Mouse (Mus musculus) MEL (cell line): ENCODE data around the gene Plcg2. TPM values are rescaled to one million over a fixed set of nuclear protein-coding genes. Genes with fewer than 3 reads are reported as not detected.

Source experiments
- DNase-seq: peaks from one replicate; pipeline ENCODE4 v3.0.0; 2011; ENCODE audit warnings: low read depth, low spot score
- H3K27ac ChIP-seq: 2 replicates; pipeline ENCODE4 v1.5.1; 2012; ENCODE audit warnings: low read depth, mild to moderate bottlenecking, control low read depth, low read length, moderate library complexity; ENCODE audit not compliant: control insufficient read depth
- H3K27me3 ChIP-seq, 2 experiments: fragments of 150-350 bp in 1 of 2; sonication (generic) in 1 of 2; 2 replicates each; pipeline ENCODE4 v1.6.1; 2012; ENCODE audit warnings: low read length in 2 of 2, mild to moderate bottlenecking in 2 of 2, improper control_type of control experiment in 1 of 2, moderate library complexity in 1 of 2; ENCODE audit not compliant: insufficient read depth in 2 of 2, control insufficient read depth in 1 of 2
- H3K36me3 ChIP-seq, 2 experiments: 2 replicates each; pipeline ENCODE4 v1.6.1; 2012 to 2014; ENCODE audit warnings: low read length in 2 of 2, improper control_type of control experiment in 1 of 2, inconsistent platforms in 1 of 2, mild to moderate bottlenecking in 1 of 2; ENCODE audit not compliant: insufficient read depth in 2 of 2, control insufficient read depth in 1 of 2
- H3K4me1 ChIP-seq, 2 experiments: fragments of 150-350 bp in 1 of 2; sonication (generic) in 1 of 2; 2 replicates each; pipeline ENCODE4 v1.6.1; 2012; ENCODE audit warnings: low read length in 2 of 2, improper control_type of control experiment in 1 of 2, mild to moderate bottlenecking in 1 of 2; ENCODE audit not compliant: insufficient read depth in 2 of 2, control insufficient read depth in 1 of 2
- H3K4me3 ChIP-seq, 2 experiments: fragments of 150-350 bp in 1 of 2; sonication (generic) in 1 of 2; 2 replicates each; pipeline ENCODE4 v1.5.1; 2012; ENCODE audit warnings: low read depth in 2 of 2, low read length in 2 of 2, mild to moderate bottlenecking in 2 of 2, moderate library complexity in 2 of 2, control low read depth in 1 of 2, improper control_type of control experiment in 1 of 2; ENCODE audit not compliant: control insufficient read depth in 1 of 2, insufficient read depth in 1 of 2
- H3K79me2 ChIP-seq: 2 replicates; pipeline ENCODE4 v1.6.1; 2012; ENCODE audit warnings: mild to moderate bottlenecking, low read length, moderate library complexity; ENCODE audit not compliant: control insufficient read depth, poor library complexity, insufficient read depth
- H3K9ac ChIP-seq: 2 replicates; pipeline ENCODE4 v1.6.1; 2012; ENCODE audit warnings: low read depth, mild to moderate bottlenecking, control low read depth, low read length, moderate library complexity; ENCODE audit not compliant: control insufficient read depth, poor library complexity, severe bottlenecking
- H3K9me3 ChIP-seq: fragments of 150-350 bp; sonication (generic); replicated peaks from 2 replicates; pipeline ENCODE4 v1.6.1; 2012; ENCODE audit warnings: mild to moderate bottlenecking, low read length, improper control_type of control experiment, moderate library complexity; ENCODE audit not compliant: insufficient read depth
- CTCF ChIP-seq, 3 experiments: IDR thresholded peaks in 2 of 3; conservative IDR thresholded peaks in 1 of 3; 2 replicates each; pipeline ENCODE4 v1.5.1; 2011 to 2012; ENCODE audit warnings: low read length in 3 of 3, low read depth in 2 of 3, mild to moderate bottlenecking in 2 of 3, improper control_type of control experiment in 1 of 3, inconsistent platforms in 1 of 3, mixed read lengths in 1 of 3, moderate library complexity in 1 of 3; ENCODE audit not compliant: control insufficient read depth in 1 of 3, insufficient read depth in 1 of 3, poor library complexity in 1 of 3, severe bottlenecking in 1 of 3
- EP300 ChIP-seq, 2 experiments: IDR thresholded peaks; 2 replicates each; pipeline ENCODE4 v1.6.1; 2011; ENCODE audit warnings: improper control_type of control experiment in 2 of 2, low read length in 2 of 2, low read depth in 1 of 2, mild to moderate bottlenecking in 1 of 2
- ETS1 ChIP-seq: IDR thresholded peaks from 2 replicates; pipeline ENCODE4 v1.6.1; 2012; ENCODE audit warnings: low read depth, mild to moderate bottlenecking, inconsistent platforms, low read length, improper control_type of control experiment, moderate library complexity
- GATA1 ChIP-seq: IDR thresholded peaks from 2 replicates; pipeline ENCODE4 v1.6.1; 2011; ENCODE audit warnings: low read depth, low read length, improper control_type of control experiment
- JUND ChIP-seq: IDR thresholded peaks from 2 replicates; pipeline ENCODE4 v1.6.1; 2011; ENCODE audit warnings: low read depth, mild to moderate bottlenecking, improper control_type of control experiment, low read length
- MAX ChIP-seq: IDR thresholded peaks from 2 replicates; pipeline ENCODE4 v1.6.1; 2011; ENCODE audit warnings: low read length, improper control_type of control experiment
- MEF2A ChIP-seq: IDR thresholded peaks from 2 replicates; pipeline ENCODE4 v1.6.1; 2014; ENCODE audit warnings: low read depth, mild to moderate bottlenecking, inconsistent platforms, low read length, improper control_type of control experiment; ENCODE audit not compliant: poor library complexity, insufficient replicate concordance, severe bottlenecking; ENCODE audit errors: extremely low read depth
- MYB ChIP-seq: IDR thresholded peaks from 2 replicates; pipeline ENCODE4 v1.6.1; 2011; ENCODE audit warnings: mild to moderate bottlenecking, low read depth, low read length, improper control_type of control experiment
- NELFE ChIP-seq: IDR thresholded peaks from 2 replicates; pipeline ENCODE4 v1.6.1; 2011; ENCODE audit warnings: low read depth, low read length, improper control_type of control experiment
- POLR2AphosphoS2 ChIP-seq: IDR thresholded peaks from 2 replicates; pipeline ENCODE4 v1.6.1; 2011; ENCODE audit warnings: low read length, improper control_type of control experiment
- RAD21 ChIP-seq: IDR thresholded peaks from 2 replicates; pipeline ENCODE4 v1.6.1; 2011; ENCODE audit warnings: mild to moderate bottlenecking, low read depth, low read length, improper control_type of control experiment
- RCOR1 ChIP-seq: IDR thresholded peaks from 2 replicates; pipeline ENCODE4 v1.6.1; 2012; ENCODE audit warnings: low read depth, mild to moderate bottlenecking, inconsistent platforms, low read length, improper control_type of control experiment
- SMC3 ChIP-seq: IDR thresholded peaks from 2 replicates; pipeline ENCODE4 v1.6.1; 2011; ENCODE audit warnings: low read depth, low read length, improper control_type of control experiment
- TBP ChIP-seq: IDR thresholded peaks from 2 replicates; pipeline ENCODE4 v1.8.0; 2011; ENCODE audit warnings: low read depth, low read length, improper control_type of control experiment
- TCF12 ChIP-seq: IDR thresholded peaks from 2 replicates; pipeline ENCODE4 v1.6.1; 2014; ENCODE audit warnings: low read depth, mild to moderate bottlenecking, inconsistent platforms, low read length, improper control_type of control experiment, moderate library complexity
- USF1 ChIP-seq: IDR thresholded peaks from 2 replicates; pipeline ENCODE4 v1.6.1; 2014; ENCODE audit warnings: low read depth, mild to moderate bottlenecking, inconsistent platforms, low read length, improper control_type of control experiment, moderate library complexity
- ZC3H11A ChIP-seq: IDR thresholded peaks from 2 replicates; pipeline ENCODE4 v1.6.1; 2012; ENCODE audit warnings: low read depth, mild to moderate bottlenecking, inconsistent platforms, low read length, improper control_type of control experiment
- ZNF384 ChIP-seq: IDR thresholded peaks from 2 replicates; pipeline ENCODE4 v1.6.1; 2012; ENCODE audit warnings: low read depth, mild to moderate bottlenecking, inconsistent platforms, low read length, improper control_type of control experiment
- polyA plus RNA-seq, 2 experiments: library from polyadenylated mRNA; stranded (reverse) in 1 of 2; unstranded in 1 of 2; fragments of >175 nt in 1 of 2; fragments of >200 nt in 1 of 2; gene quantifications; 2 replicates each; pipeline versions ENCODE4 v1.2.1 to v1.2.4; 2012; ENCODE audit warnings: low replicate concordance in 2 of 2, low read depth in 1 of 2; ENCODE audit not compliant: insufficient read length in 2 of 2, insufficient read depth in 1 of 2, missing spikeins in 1 of 2
- total RNA-seq: library from RNA; depleted of rRNA; stranded (reverse); fragments of 300-350 nt; gene quantifications from 2 replicates; pipeline ENCODE4 v1.2.3, GENCODE M21; 2012

The Plcg2 gene
- total and polyA plus RNA-seq, 3 experiments: 21.0 to 78.7 (median 23.3) TPM

DNA sequence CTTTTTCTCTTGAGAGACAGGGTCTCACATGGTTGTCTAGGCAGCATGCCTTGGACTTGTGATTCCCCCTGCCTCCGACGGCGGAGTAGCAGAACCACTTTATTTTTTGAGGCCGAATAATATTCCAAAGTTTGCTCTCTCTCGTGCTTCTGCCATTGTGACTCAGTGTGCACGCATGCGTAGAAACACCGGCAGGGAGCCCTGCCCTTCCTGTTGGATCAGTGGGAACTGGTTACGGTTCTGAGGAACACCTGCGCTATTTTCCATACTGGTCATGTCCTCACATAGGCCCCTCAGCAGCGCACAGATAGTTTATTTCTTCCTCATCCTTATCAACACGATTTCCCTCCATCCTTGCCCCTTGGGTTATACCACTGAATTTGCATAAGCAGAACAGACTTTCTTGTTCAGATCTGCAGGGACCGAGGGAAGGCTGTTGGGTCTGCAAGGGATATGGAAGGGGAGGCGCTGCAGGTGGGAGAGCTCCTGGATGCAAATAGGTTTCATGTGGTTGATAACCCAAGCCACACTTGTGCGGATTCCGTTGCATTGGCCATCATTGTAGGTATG is 64.4 kb downstream of the Plcg2 start:
- H3K9ac ChIP-seq: no peak overlapping the region
- no peaks in the 10 kb centered on the region for H3K79me2 ChIP-seq
- no peak overlapping the region for H3K4me3 ChIP-seq
- H3K36me3 ChIP-seq: peaks cover 0 to 5% of the 10 kb centered on the region in 2 experiments; a peak in 2 of 4 replicates
- no peaks in the 10 kb centered on the region for H3K9me3 ChIP-seq
- H3K27me3 ChIP-seq: no peaks in the 10 kb centered on the region
- TF ChIP-seq RAD21 (no peak), ETS1 (no peak), MYB (no peak), JUND (no peak), NELFE (no peak), GATA1 (0 out of 2 replicates have a peak, but pooled peaks have one; percentile 25), ZC3H11A (no peak), TBP (no peak), EP300 (IDR thresholded peaks at IDR 0.05; ENCODE audit: low read depth in 1 of 2, low read length in 2 of 2) (peak in 1 of 2 experiments; percentile 12; a peak in 1 of 4 replicates), MEF2A (no peak), RCOR1 (0 out of 2 replicates have a peak, but pooled peaks have one; percentile 34), TCF12 (no peak), USF1 (no peak)
- H3K4me1 ChIP-seq: peaks cover 0 to 9% of the 10 kb centered on the region in 2 experiments; a peak in 2 of 4 replicates
- peak; percentile 53 for DNase-seq
- H3K27ac ChIP-seq: no peak overlapping the region

DNA sequence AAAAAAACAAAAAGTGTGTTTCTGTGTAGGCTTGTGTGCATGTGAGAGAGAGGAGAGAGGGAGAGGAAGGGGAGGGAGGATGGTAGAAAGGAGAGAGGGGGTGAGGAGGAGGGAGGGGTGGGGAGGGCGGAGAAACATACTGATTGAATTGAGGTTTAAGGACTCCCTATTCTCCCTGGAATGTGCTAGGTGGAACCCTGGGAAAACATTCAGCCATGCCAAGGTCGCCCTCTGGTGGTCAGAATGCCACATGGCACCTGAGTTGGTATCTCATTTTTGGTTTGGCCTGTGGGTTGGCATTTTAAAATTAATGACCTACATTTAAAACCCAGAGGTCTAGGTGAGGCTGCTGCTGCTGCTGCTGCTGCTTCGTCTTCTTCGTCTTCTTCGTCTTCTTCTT is 71.3 kb downstream of the Plcg2 start:
- H3K36me3 ChIP-seq: no peaks in the 10 kb centered on the region
- H3K9me3 ChIP-seq: no peaks in the 10 kb centered on the region
- H3K27ac ChIP-seq: no peak overlapping the region
- DNase-seq: peak; percentile 60
- H3K4me1 ChIP-seq: no peaks in the 10 kb centered on the region
- H3K9ac ChIP-seq: no peak overlapping the region
- no peaks in the 10 kb centered on the region for H3K27me3 ChIP-seq
- no peak overlapping the region for H3K4me3 ChIP-seq
- TF ChIP-seq SMC3: peak; percentile 81
- TF ChIP-seq POLR2AphosphoS2: no peak
- TF ChIP-seq MAX: peak; percentile 46; the same call in 1 of the 2 replicates
- no peak for TF ChIP-seq ZNF384
- TF ChIP-seq CTCF (IDR thresholded peaks at IDR 0.05 in 2 of 3, conservative IDR thresholded peaks at IDR 0.05 in 1 of 3; ENCODE audit: control insufficient read depth in 1 of 3, insufficient read depth in 1 of 3, low read depth in 2 of 3, low read length in 3 of 3, poor library complexity in 1 of 3, severe bottlenecking in 1 of 3): peak; percentile 91 to 95 (median 92)
- TF ChIP-seq ZC3H11A: peak; percentile 83
- peak; percentile 86 for TF ChIP-seq RAD21
- H3K79me2 ChIP-seq: no peaks in the 10 kb centered on the region
